Mouse (Mus musculus) macrophage (primary cell): Measurements from ENCODE around the gene Cdh1. TPM values are rescaled to one million over a fixed set of nuclear protein-coding genes. Genes with fewer than 3 reads are reported as not detected.
A peak's percentile ranks its signal among the peaks of the same experiment; 100 is the strongest.

ENCODE experiments used
- H3K27ac ChIP-seq: fragments of 350-480 bp; formaldehyde crosslinking; 2 replicates; pipeline ENCODE4 v1.9.0; 2021
- H3K36me3 ChIP-seq: fragments of 350-480 bp; formaldehyde crosslinking; 2 replicates; pipeline ENCODE4 v1.9.0; 2021; ENCODE audit errors: inconsistent target
- H3K4me3 ChIP-seq: fragments of 350-480 bp; formaldehyde crosslinking; 2 replicates; pipeline ENCODE4 v1.9.0; 2021; ENCODE audit errors: inconsistent target
- H3K79me2 ChIP-seq: fragments of 350-480 bp; formaldehyde crosslinking; 2 replicates; pipeline ENCODE4 v1.9.0; 2021; ENCODE audit errors: inconsistent target
- WGBS: methylation state at CpG from one replicate; pipeline ENCODE4 v1.1.7; 2026; ENCODE audit warnings: inconsistent platforms; ENCODE audit not compliant: missing documents; 5-methylcytosine and 5-hydroxymethylcytosine counted together
- polyA plus RNA-seq: library from polyadenylated mRNA; stranded (reverse); fragments of 250-400 nt; gene quantifications from 3 replicates; pipeline ENCODE4 v1.2.4, GENCODE M21; 2018; ENCODE audit warnings: inconsistent platforms

Cdh1 gene
- polyA plus RNA-seq, 1 experiment from 2014 or later: 0.20 TPM

DNA sequence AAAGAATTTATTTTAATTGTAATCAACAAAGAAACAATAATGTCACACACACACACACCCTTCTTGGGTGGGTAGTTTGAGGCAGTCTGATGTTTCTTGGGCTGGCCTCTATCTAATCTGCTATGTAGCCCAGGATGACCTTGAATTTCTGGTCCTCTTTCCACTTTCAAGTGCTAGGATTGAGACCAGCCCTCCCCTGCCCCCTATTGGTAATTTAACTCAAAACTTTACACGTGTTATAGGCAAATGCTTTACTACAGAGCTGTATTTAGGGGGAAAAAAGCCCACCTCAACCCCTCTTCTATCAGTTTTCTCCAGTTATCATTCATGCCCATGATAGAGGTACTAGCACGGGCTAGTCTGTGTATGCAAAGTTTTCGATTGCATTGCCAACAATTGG, 41.8 kb downstream of the Cdh1 start:
- no peak overlapping the region for H3K4me3 ChIP-seq
- H3K36me3 ChIP-seq: no peaks in the 10 kb centered on the region
- 72% methylated on average over 3 of the region's 3 CpGs for WGBS

DNA sequence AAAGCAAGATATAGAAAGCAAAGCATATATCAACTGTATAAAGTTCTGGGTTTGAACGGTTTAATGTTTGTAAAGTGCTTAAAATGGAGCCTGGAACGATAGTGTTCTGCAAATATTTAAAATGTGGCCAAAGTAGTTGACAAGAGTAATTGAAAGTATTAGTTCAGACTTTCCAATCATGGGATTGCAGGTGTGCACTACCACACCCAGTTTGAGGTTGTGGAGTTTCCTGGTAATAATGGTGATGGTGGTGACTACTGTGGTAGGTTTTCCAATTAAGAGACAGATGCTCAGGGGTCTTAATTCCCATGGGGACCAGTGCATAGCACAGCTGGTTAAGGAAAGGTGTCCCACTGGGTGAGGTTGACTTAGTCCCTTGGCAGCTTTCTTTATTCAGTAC, 43.0 kb downstream of the Cdh1 start:
- Histone ChIP-seq H3K27ac (no peak overlapping the region), H3K36me3 (no peaks in the 10 kb centered on the region), H3K79me2 (no peaks in the 10 kb centered on the region), H3K4me3 (no peak overlapping the region)
- 100% methylated on average over 2 of the region's 2 CpGs for WGBS

More for the DNA sequence above, 41.8 kb downstream of the Cdh1 start:
- Histone ChIP-seq H3K79me2 (no peaks in the 10 kb centered on the region), H3K27ac (no peak overlapping the region)

DNA sequence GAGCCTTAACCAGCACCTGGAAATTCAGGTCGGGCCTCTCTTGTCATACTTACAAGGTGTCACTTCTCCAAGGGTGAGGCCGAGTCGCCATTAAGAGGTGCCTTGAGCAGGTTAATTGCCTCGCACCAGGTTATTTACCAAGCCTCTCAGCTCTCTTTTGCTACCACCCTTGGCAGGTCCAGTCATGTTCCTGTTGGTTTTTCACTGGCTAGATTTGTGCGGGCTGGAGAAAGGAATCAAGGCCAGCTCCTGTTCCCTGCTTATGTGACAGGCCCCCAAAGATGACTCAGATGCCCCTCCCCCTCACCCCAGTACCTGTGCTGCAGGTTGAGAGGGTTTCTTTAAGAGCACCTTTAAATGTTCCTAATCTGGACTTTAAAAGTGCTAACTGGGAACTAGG, 43.6 kb downstream of the Cdh1 start:
- WGBS: 97% methylated on average over 5 of the region's 5 CpGs
- Histone ChIP-seq H3K36me3 (no peaks in the 10 kb centered on the region), H3K79me2 (no peaks in the 10 kb centered on the region), H3K4me3 (no peak overlapping the region), H3K27ac (no peak overlapping the region)

DNA sequence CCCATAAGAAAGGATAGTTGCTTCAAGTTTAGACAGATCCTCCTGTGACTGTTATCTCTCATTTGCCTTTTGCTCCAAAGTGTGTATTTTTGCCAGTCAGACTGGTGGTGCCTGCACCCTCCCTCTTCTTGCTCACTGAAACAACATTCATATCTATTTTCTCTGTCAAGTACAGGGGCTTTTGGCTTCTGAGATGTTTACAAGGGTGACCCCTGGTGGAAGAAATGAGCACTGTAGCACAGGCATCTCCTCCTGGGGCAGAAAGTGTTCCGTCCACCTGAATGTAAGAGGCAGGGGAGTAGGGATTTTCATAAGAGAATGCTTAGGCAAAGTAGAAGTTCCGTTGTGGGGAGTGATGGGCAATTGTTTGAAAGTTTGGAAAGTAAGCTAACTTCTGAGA, 44.2 kb downstream of the Cdh1 start:
- Histone ChIP-seq H3K36me3 (no peaks in the 10 kb centered on the region), H3K4me3 (no peak overlapping the region), H3K79me2 (no peaks in the 10 kb centered on the region), H3K27ac (no peak overlapping the region)
- WGBS: 43% methylated on average over 2 of the region's 2 CpGs

DNA sequence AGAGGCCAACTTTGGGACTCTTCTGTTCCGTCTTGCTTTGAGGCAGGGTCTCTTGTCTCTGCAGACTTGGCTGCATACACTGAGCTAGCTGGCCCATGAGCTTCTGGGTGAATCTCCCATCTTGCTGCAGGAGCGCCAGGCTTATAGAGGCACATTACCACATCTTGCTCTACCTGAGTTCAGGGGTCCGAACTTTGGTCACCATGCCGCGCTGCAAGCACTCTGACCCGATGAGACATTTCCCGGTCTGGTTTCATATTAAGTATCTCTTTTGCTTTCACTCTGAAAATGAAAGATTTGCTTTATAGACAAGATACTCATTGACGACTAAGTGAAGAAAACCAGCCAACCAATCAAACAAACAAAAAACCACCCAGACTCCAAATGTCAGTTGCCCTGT, 45.3 kb downstream of the Cdh1 start:
- H3K36me3 ChIP-seq: no peaks in the 10 kb centered on the region
- WGBS: 94% methylated on average over 8 of the region's 8 CpGs
- no peaks in the 10 kb centered on the region for H3K79me2 ChIP-seq
- H3K27ac ChIP-seq: no peak overlapping the region
- no peak overlapping the region for H3K4me3 ChIP-seq

DNA sequence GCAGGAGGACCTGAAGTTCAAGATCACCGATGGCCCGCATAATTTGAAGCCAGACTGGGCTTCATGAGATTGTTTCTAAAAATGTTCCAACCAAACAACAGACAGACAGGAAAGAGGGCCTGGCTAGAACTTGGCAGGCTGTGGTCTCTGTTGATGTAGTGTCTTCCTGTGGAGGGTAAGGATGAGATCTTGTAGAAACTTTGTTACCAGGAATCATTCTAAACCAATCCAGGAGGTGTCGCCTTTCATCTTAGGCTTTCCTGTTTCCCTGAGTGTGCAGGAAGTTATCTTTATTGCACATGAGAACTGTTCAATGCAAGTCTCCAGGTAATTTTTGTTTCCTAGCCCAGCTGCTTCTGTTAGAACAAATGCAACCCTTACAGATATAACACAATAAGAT, 48.8 kb downstream of the Cdh1 start:
- no peak overlapping the region for H3K4me3 ChIP-seq
- WGBS: 46% methylated on average over 3 of the region's 3 CpGs
- H3K27ac ChIP-seq: no peak overlapping the region
- H3K36me3 ChIP-seq: no peaks in the 10 kb centered on the region
- H3K79me2 ChIP-seq: no peaks in the 10 kb centered on the region

DNA sequence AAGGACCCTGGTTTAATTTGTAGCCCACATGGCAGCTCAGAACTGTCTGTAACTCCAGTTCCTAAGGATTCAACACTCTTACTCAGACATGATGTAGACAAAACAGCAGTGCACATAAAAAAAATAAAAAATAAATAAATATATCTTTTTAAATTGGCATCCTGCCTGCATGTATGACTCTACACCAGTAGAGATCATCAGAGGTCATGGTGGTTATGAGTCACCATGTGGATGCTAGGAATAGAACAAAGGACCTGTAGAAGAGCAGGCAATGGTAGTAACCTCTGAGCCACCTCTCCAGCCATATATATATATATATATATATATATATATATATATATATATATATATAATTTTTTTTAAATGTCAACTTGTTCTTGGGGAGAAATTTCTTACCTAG, 52.9 kb downstream of the Cdh1 start:
- Histone ChIP-seq H3K36me3 (no peaks in the 10 kb centered on the region), H3K4me3 (no peak overlapping the region), H3K27ac (no peak overlapping the region), H3K79me2 (no peaks in the 10 kb centered on the region)

DNA sequence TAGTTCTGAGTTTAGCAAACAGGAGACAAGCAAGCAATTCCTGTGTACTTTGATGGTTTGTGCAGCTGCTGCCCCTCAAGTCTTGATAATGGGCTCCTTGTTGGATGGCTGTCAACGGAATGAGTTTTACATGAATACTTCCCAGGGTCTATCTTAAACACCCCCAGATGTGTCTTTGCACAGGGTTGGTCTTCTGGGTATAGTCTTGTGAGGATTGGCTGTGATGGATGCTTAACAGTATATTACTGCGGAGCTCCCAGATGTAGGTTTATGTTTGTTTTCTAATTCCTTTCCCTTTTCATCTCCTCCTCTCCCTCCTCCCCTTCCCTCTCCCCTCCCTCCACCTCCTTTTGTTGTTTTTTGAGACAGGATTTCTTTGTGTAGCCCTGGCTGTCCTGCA, 69.6 kb downstream of the Cdh1 start:
- WGBS: 86% methylated on average over 2 of the region's 2 CpGs
- H3K27ac ChIP-seq: no peak overlapping the region
- no peaks in the 10 kb centered on the region for H3K36me3 ChIP-seq
- no peaks in the 10 kb centered on the region for H3K79me2 ChIP-seq
- no peak overlapping the region for H3K4me3 ChIP-seq

DNA sequence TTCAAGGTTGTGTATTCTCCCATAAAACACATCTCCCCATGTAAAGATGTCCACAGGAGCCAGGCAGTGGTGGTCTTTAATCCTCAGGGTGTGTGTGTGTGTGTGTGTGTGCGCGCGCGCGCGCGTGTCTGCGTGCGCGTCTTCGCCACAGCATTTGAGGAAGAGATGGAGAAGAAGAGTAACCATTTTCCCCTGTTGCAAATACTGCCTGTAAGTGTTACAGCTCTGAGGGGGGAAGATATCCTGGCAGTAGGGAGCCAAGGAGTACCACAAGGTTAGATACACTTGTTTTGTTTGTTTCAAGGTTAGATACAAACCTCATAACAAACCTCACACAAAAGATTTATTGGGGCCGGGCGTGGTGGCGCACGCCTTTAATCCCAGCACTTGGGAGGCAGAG, 71.2 kb downstream of the Cdh1 start:
- Histone ChIP-seq H3K36me3 (no peaks in the 10 kb centered on the region), H3K79me2 (no peaks in the 10 kb centered on the region), H3K4me3 (no peak overlapping the region), H3K27ac (no peak overlapping the region)
- 97% methylated on average over 11 of the region's 15 CpGs for WGBS

DNA sequence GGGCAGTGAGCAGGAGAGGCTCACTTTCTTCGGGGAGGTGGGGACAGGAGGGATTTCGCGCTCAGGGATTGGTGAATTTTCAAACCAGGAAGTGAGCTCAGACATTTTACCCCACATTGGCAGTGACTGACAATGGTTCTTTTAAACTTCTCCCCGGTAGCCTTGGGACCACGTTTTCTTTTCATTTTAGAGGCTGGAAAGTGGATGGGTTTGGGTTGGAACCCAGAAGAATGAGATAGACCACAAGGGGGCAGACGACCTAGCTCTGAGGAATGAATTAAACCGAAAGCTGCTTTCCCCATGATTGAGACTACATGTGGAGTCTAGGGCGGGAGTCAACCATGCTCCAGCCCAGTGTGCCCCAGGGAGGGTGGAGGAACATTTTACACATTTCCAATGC, 71.7 kb downstream of the Cdh1 start:
- 85% methylated on average over 8 of the region's 8 CpGs for WGBS
- Histone ChIP-seq H3K36me3 (no peaks in the 10 kb centered on the region), H3K27ac (no peak overlapping the region), H3K4me3 (no peak overlapping the region), H3K79me2 (no peaks in the 10 kb centered on the region)

DNA sequence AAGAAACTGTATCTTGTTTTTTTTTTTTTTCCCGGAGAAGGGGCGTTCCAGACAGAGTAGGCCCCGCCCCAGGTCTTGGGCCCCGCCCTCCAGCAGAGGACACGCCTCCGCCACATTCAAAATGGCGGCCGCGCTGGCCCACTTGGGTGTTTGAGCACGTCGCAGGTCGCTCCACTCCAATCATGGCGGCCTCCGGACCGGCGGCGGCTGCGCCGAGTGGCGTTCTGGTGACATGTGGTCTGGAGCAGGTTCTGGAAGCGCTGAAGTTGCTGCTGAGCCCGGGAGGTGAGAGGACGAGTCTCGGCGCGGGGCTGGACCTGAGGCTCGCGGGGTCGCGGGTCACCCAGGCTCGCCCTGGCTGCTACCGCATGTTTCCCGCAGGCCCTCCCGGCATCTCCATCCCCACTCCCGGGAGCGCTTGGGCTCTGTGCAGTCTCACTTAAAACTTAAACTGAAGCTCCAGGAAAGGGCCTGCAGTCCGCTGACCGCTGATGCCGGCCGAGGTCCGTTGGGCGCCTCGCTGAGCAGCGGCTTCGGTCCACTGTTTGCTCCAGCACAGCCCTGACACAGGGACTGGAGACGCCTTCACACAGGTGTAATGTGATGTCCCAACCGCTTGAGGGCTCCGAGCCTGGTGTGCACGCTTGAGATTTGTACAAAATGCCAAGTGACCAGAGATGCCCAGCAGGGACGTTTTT, 80.0 kb downstream of the Cdh1 start, which contains the start of gene Tango6:
Gene Tango6 (plus strand): TSS at position 98 of the 698 bp plus-strand sequence.
- WGBS: under 1% methylated on average over 50 of the region's 50 CpGs
- Histone ChIP-seq H3K4me3 (peak within 1 kb of the TSS; percentile 31), H3K27ac (no peak within 1 kb of the TSS), H3K79me2 (no peaks in the 10 kb centered on the region), H3K36me3 (no peaks in the 10 kb centered on the region)

DNA sequence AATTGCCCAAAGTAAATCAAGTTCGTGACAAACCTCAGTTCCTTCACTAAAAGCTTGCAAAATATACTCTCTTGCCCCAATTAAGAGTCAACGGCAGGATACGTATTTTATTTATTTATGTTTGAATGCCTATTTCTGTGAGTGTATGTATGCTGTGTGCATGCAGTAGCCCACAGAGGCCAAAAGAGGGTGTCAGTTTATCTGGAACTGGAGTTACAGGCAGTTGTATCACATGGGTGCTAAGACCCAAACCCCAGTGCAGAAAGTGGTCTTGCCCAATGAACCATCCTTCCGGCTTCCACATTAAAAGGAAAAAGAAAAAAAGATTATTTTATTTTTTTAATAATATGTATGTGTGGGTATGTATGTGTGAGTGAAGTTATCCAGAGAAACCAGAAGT, 81.2 kb downstream of the Cdh1 start:
- H3K36me3 ChIP-seq: no peaks in the 10 kb centered on the region
- no peak overlapping the region for H3K4me3 ChIP-seq
- 98% methylated on average over 3 of the region's 4 CpGs for WGBS
- H3K79me2 ChIP-seq: no peaks in the 10 kb centered on the region
- no peak overlapping the region for H3K27ac ChIP-seq

DNA sequence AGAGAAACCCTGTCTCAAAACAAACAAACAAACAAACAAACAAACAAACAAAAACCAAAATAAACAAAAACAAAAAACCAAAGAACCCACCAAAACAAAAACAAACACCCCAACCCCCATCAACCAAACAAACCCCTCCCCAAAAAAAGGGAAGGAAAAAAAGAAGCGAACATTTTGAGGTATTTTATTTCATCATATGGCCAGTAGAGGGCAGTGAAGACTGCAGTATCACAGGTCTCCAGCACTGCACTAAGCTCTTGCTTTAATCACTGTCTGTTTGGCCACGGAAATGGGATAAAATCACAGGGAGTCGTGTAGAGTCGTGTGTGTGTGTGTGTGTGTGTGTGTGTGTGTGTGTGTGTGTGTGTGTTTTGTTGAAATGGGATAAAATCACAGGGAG, 84.3 kb downstream of the Cdh1 start:
- Histone ChIP-seq H3K27ac (no peak overlapping the region), H3K79me2 (no peaks in the 10 kb centered on the region), H3K36me3 (no peaks in the 10 kb centered on the region), H3K4me3 (no peak overlapping the region)
- 9% methylated on average over 4 of the region's 4 CpGs for WGBS

DNA sequence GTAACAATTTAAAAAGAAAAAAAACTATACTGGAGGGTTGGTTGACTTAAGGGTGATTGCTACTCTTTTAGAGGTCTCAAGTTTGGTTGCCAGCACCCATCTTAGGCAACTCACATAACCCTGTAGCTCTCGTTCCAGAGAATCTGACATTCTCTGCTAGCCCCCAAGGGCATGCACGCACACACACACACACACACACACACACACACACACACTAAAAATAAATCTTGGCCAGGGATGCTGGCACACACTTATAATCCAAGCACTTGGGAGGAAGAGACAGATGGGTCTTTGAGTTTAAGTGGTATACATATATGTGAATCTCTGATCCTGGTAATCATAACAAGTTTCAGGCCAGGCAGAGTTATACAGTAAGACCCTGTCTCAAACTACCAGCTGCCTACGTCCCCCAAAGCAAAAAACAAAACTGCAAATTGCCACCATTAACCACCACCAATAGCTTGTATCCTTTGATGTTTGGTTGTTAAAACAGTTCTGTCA, 94.6 kb downstream of the Cdh1 start:
- H3K36me3 ChIP-seq: no peaks in the 10 kb centered on the region
- 86% methylated on average over 3 of the region's 3 CpGs for WGBS
- H3K4me3 ChIP-seq: no peak overlapping the region
- no peak overlapping the region for H3K27ac ChIP-seq
- no peaks in the 10 kb centered on the region for H3K79me2 ChIP-seq

DNA sequence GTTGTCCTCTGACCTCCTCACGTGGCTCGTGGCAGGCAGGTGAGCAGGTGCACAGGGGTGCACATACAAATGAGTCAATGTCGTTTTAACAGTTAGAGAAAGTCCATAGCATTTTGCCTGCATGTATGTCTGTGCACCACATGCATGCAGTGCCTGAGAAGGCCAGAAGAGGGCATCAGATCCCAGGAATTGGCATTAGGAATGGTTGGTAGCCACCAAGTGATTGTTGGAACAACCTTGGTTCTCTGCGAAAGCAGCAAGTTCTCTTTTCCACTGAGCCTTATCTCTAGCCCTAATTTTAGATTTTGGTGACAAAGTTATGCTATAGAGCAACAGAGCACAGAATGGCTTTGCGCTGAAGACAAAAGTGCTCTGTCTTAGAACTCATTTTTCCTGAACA, 96.4 kb downstream of the Cdh1 start:
- Histone ChIP-seq H3K4me3 (no peak overlapping the region), H3K27ac (no peak overlapping the region), H3K79me2 (no peaks in the 10 kb centered on the region), H3K36me3 (no peaks in the 10 kb centered on the region)
- 79% methylated on average over 5 of the region's 5 CpGs for WGBS

DNA sequence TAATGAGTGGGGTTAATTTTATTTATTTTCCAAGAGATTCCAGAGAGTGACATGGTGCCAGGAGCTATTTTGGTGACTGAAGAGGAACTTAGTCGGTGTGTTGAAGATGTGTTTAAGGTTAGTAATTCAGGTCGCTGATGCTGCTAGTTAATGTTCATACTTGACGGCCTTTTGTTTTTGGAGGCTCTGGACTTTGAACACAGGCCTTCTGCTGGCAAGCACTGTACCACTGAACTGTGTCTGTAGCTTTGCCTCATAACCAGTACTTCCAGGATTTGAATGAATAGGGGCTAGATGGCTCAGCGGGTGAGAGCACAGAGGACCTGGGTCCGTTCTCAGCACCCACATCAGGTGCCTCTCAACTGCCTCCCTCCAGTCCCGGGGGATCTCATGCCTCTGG, 97.0 kb downstream of the Cdh1 start:
- Histone ChIP-seq H3K79me2 (no peaks in the 10 kb centered on the region), H3K4me3 (no peak overlapping the region), H3K27ac (no peak overlapping the region), H3K36me3 (no peaks in the 10 kb centered on the region)
- 82% methylated on average over 6 of the region's 6 CpGs for WGBS
